Mouse (Mus musculus): ENCODE measurements around the gene Pard3b. TPM values are rescaled to one million over a fixed set of nuclear protein-coding genes. Genes with fewer than 3 reads are reported as not detected.
A peak's percentile ranks its signal among the peaks of the same experiment; 100 is the strongest.

Gene Pard3b
- polyA plus RNA-seq, 1 experiment from 2014 or later, result 17.9 TPM

- ATAC-seq (ENCODE audit: borderline replicate concordance, extremely low read depth, low FRiP score, low TSS enrichment), result no peak
- H3K4me3 ChIP-seq, result no peak overlapping the region
- H3K27me3 ChIP-seq, result no peaks in the 10 kb centered on the region
Observed at GRCm38 (mm10) chr1:62309376-62309775, 670.8 kb downstream of the Pard3b start.

GRCm38 (mm10) chr1:62325237-62325636, 686.6 kb downstream of the Pard3b start:
- Histone ChIP-seq H3K4me1 (peaks cover 9% of the 10 kb centered on the region; the same call in 1 of the 2 replicates), H3K27ac (no peak overlapping the region), H3K9ac (no peak overlapping the region), H3K4me3 (no peak overlapping the region), H3K9me3 (no peaks in the 10 kb centered on the region), H3K36me3 (no peaks in the 10 kb centered on the region), H3K27me3 (no peaks in the 10 kb centered on the region), H3K4me2 (no peak overlapping the region)
- ATAC-seq (ENCODE audit: borderline replicate concordance, extremely low read depth, low FRiP score, low TSS enrichment), result no peak
- 66% methylated on average over 5 of the region's 5 CpGs for WGBS

More at GRCm38 (mm10) chr1:62309376-62309775, 670.8 kb downstream of the Pard3b start:
- Histone ChIP-seq H3K9me3 (no peaks in the 10 kb centered on the region), H3K27ac (no peak overlapping the region), H3K4me1 (no peaks in the 10 kb centered on the region), H3K4me2 (no peak overlapping the region), H3K36me3 (no peaks in the 10 kb centered on the region), H3K9ac (no peak overlapping the region)
- WGBS, result 63% methylated on average over 6 of the region's 6 CpGs

- no peak overlapping the region for H3K4me3 ChIP-seq
- H3K27ac ChIP-seq, result no peak overlapping the region
- peaks cover 10% of the 10 kb centered on the region for H3K4me1 ChIP-seq
- H3K9ac ChIP-seq, result no peak overlapping the region
- H3K9me3 ChIP-seq, result no peaks in the 10 kb centered on the region
- no peaks in the 10 kb centered on the region for H3K36me3 ChIP-seq
- ATAC-seq (ENCODE audit: borderline replicate concordance, extremely low read depth, low FRiP score, low TSS enrichment), result no peak
- H3K27me3 ChIP-seq, result no peaks in the 10 kb centered on the region
- H3K4me2 ChIP-seq, result no peak overlapping the region
- WGBS, result 64% methylated on average over 5 of the region's 5 CpGs
Observed at GRCm38 (mm10) chr1:62327743-62328142, 689.1 kb downstream of the Pard3b start.

- no peaks in the 10 kb centered on the region for H3K36me3 ChIP-seq
- WGBS, result 24% methylated on average over 3 of the region's 3 CpGs
- no peak overlapping the region for H3K4me2 ChIP-seq
- peaks cover 16% of the 10 kb centered on the region for H3K4me1 ChIP-seq
- no peaks in the 10 kb centered on the region for H3K9me3 ChIP-seq
- ATAC-seq (ENCODE audit: borderline replicate concordance, extremely low read depth, low FRiP score, low TSS enrichment), result peak; percentile 57; the same call in 1 of the 2 replicates
- H3K27me3 ChIP-seq, result no peaks in the 10 kb centered on the region
- no peak overlapping the region for H3K4me3 ChIP-seq
- H3K27ac ChIP-seq, result no peak overlapping the region
- H3K9ac ChIP-seq, result no peak overlapping the region
Observed at GRCm38 (mm10) chr1:62328808-62329207, 690.2 kb downstream of the Pard3b start.

GRCm38 (mm10) chr1:62333016-62333415, 694.4 kb downstream of the Pard3b start:
- Histone ChIP-seq H3K27me3 (no peaks in the 10 kb centered on the region), H3K4me1 (peaks cover 27% of the 10 kb centered on the region), H3K4me2 (no peak overlapping the region), H3K36me3 (no peaks in the 10 kb centered on the region), H3K9ac (no peak overlapping the region), H3K27ac (no peak overlapping the region), H3K9me3 (no peaks in the 10 kb centered on the region), H3K4me3 (no peak overlapping the region)
- 41% methylated on average over 2 of the region's 2 CpGs for WGBS
- ATAC-seq (ENCODE audit: borderline replicate concordance, extremely low read depth, low FRiP score, low TSS enrichment), result no peak

- ATAC-seq (ENCODE audit: borderline replicate concordance, extremely low read depth, low FRiP score, low TSS enrichment), result no peak
- no peak overlapping the region for H3K4me2 ChIP-seq
- H3K27ac ChIP-seq, result no peak overlapping the region
- 68% methylated on average over 5 of the region's 5 CpGs for WGBS
- H3K36me3 ChIP-seq, result no peaks in the 10 kb centered on the region
- peaks cover 18% of the 10 kb centered on the region for H3K4me1 ChIP-seq
- H3K4me3 ChIP-seq, result no peak overlapping the region
- no peak overlapping the region for H3K9ac ChIP-seq
- no peaks in the 10 kb centered on the region for H3K9me3 ChIP-seq
- H3K27me3 ChIP-seq, result no peaks in the 10 kb centered on the region
Observed at GRCm38 (mm10) chr1:62334196-62334595, 695.6 kb downstream of the Pard3b start.

- H3K27me3 ChIP-seq, result no peaks in the 10 kb centered on the region
- no peak overlapping the region for H3K9ac ChIP-seq
- H3K36me3 ChIP-seq, result no peaks in the 10 kb centered on the region
- no peak for ATAC-seq (ENCODE audit: borderline replicate concordance, extremely low read depth, low FRiP score, low TSS enrichment)
- no peak overlapping the region for H3K27ac ChIP-seq
- H3K9me3 ChIP-seq, result no peaks in the 10 kb centered on the region
- H3K4me3 ChIP-seq, result no peak overlapping the region
- H3K4me1 ChIP-seq, result no peaks in the 10 kb centered on the region
- H3K4me2 ChIP-seq, result no peak overlapping the region
- 42% methylated on average over 1 of the region's 1 CpGs for WGBS
Observed at GRCm38 (mm10) chr1:62340261-62340660, 701.6 kb downstream of the Pard3b start.

- H3K4me1 ChIP-seq, result no peaks in the 10 kb centered on the region
- no peak overlapping the region for H3K4me2 ChIP-seq
- no peaks in the 10 kb centered on the region for H3K36me3 ChIP-seq
- H3K27me3 ChIP-seq, result no peaks in the 10 kb centered on the region
- H3K27ac ChIP-seq, result no peak overlapping the region
- no peak overlapping the region for H3K9ac ChIP-seq
- no peak overlapping the region for H3K4me3 ChIP-seq
- H3K9me3 ChIP-seq, result no peaks in the 10 kb centered on the region
- 88% methylated on average over 4 of the region's 4 CpGs for WGBS
- ATAC-seq (ENCODE audit: borderline replicate concordance, extremely low read depth, low FRiP score, low TSS enrichment), result no peak
Observed at GRCm38 (mm10) chr1:62344286-62344685, 705.7 kb downstream of the Pard3b start.

- WGBS, result 90% methylated on average over 4 of the region's 4 CpGs
- no peak for ATAC-seq (ENCODE audit: borderline replicate concordance, extremely low read depth, low FRiP score, low TSS enrichment)
- Histone ChIP-seq H3K9ac (no peak overlapping the region), H3K36me3 (no peaks in the 10 kb centered on the region), H3K27ac (no peak overlapping the region), H3K27me3 (no peaks in the 10 kb centered on the region), H3K4me1 (no peaks in the 10 kb centered on the region), H3K9me3 (no peaks in the 10 kb centered on the region), H3K4me2 (no peak overlapping the region), H3K4me3 (no peak overlapping the region)
Observed at GRCm38 (mm10) chr1:62348371-62348770, 709.7 kb downstream of the Pard3b start.

GRCm38 (mm10) chr1:62355496-62355895, 716.9 kb downstream of the Pard3b start:
- Histone ChIP-seq H3K27me3 (no peaks in the 10 kb centered on the region), H3K36me3 (no peaks in the 10 kb centered on the region), H3K9me3 (no peaks in the 10 kb centered on the region), H3K27ac (no peak overlapping the region), H3K4me1 (no peaks in the 10 kb centered on the region), H3K9ac (no peak overlapping the region), H3K4me3 (no peak overlapping the region), H3K4me2 (no peak overlapping the region)
- no peak for ATAC-seq (ENCODE audit: borderline replicate concordance, extremely low read depth, low FRiP score, low TSS enrichment)
- 55% methylated on average over 4 of the region's 4 CpGs for WGBS

GRCm38 (mm10) chr1:62374427-62375050, 735.9 kb downstream of the Pard3b start:
- Histone ChIP-seq H3K4me3 (no peak overlapping the region), H3K9ac (no peak overlapping the region), H3K27ac (no peak overlapping the region), H3K4me1 (no peaks in the 10 kb centered on the region), H3K36me3 (no peaks in the 10 kb centered on the region), H3K27me3 (no peaks in the 10 kb centered on the region), H3K9me3 (no peaks in the 10 kb centered on the region), H3K4me2 (no peak overlapping the region)
- 48% methylated on average over 7 of the region's 7 CpGs for WGBS
- ATAC-seq (ENCODE audit: borderline replicate concordance, extremely low read depth, low FRiP score, low TSS enrichment), result no peak

GRCm38 (mm10) chr1:62378335-62378734, 739.7 kb downstream of the Pard3b start:
- Histone ChIP-seq H3K36me3 (no peaks in the 10 kb centered on the region), H3K4me1 (0 out of 2 replicates have a peak, but pooled peaks cover 9% of the 10 kb centered on the region), H3K4me3 (no peak overlapping the region), H3K27me3 (no peaks in the 10 kb centered on the region), H3K4me2 (no peak overlapping the region), H3K27ac (no peak overlapping the region), H3K9me3 (no peaks in the 10 kb centered on the region), H3K9ac (no peak overlapping the region)
- 84% methylated on average over 4 of the region's 4 CpGs for WGBS
- ATAC-seq (ENCODE audit: borderline replicate concordance, extremely low read depth, low FRiP score, low TSS enrichment), result no peak

Data from lung, embryonic 15.5 days (tissue).